Mouse (Mus musculus) retina, adult 2 months (tissue): Measurements from ENCODE around the gene Evi5l.
A peak's percentile ranks its signal among the peaks of the same experiment; 100 is the strongest.
"Not testable (repeated sequence)": the region's sequence is repeated elsewhere in the genome, so short reads cannot be mapped to it uniquely, and the experiment has no call there.

Experiments used
- DNase-seq: peaks from one replicate; pipeline ENCODE4 v3.0.0-alpha.2; 2012; ENCODE audit warnings: low read depth, low spot score

The Evi5l gene

DNA sequence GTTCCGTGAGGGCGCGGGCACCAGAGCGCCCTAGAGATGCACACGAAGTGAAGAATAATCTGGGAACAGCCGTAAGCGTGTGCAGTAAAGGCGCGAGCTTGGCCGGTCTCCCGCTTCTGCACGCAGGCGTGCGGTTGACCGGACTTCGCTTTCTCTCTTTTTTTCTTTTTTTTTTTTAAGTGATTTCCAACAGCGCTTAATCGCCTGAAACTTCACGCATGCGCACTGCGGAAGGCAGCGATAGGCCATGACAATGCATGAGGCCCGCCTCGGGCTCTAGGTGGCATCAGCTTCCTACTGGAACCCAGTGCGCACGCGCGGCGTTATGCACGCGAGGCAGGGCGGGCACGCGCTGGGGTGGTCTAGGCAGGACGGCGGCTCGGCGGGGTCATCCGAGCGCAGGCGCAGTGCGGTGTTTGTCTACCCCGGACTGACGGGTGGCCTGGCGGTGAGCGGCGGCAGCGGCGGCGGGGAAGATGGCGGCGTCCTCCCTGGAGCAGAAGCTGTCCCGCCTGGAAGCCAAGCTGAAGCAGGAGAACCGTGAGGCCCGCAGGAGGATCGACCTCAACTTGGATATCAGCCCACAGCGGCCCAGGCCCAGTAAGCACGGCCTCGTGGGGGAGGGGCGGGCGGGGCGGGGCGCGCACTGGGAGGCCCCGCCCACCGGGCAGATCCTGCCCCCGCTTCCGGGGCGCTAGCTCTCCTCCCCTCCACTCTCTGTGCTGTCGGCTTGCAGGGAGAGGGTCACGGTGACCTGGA is 72.2 kb downstream of the Evi5l start, which contains the start of the genes Map2k7 and Gm49320:
Gene Map2k7, plus strand, starts transcription at position 307 of the 759 bp plus-strand sequence.
Gene Gm49320, plus strand, starts transcription at position 432 of the 759 bp plus-strand sequence.
- DNase-seq, result peak; percentile 98

DNA sequence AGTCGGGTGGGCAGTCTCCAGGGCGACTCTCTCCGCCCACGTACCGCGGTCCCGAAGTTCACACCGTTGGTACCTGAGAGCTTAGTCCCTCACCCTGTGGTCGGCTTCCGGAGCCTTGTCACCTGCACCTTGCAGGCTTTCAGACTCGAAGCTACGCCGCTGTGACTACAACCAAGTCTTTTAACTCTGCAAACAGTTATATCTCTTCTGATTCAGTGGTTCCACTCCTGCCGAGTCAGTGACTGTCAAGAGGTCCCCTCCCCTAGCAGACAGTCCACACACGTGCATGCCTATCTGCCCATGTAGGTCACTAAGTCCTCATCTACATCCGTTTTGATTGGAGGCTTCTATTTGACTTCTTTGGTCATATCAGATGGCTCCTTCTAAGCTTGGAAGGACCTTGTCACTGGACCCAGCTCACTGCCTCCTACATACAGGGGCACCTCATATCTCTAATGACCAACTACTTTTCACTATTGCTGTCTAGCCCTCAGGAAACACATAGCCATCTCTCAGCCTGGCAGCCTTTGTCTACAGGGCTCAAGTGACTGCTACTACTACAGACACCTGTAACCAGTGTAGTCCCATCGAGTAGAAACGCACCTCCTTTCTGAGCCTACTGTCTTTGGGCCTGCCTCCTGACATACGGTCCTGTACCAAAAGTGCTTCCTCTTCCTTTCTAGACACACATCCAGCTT is 73.0 kb downstream of the Evi5l start:
- DNase-seq, result no peak

DNA sequence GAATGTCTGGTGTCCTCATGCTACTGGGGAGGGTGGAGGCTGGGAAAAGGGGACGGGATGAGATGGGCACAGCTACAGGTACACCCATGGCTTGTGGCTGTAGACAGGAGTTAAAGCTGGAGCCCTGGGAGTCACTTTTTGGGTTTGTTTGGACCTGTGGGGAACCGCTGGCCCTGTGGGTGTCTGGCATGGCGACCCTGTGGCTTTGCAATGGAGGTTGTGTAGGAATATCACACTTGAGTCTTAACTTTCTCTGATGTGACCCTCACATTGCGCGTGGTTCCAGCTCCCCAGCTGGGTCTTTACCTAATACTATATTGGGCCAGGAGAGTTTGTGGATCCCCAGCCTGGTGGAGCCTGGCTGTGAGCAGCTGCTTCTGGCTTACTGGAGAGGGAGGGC is 78.7 kb downstream of the Evi5l start:
- DNase-seq, result no peak

DNA sequence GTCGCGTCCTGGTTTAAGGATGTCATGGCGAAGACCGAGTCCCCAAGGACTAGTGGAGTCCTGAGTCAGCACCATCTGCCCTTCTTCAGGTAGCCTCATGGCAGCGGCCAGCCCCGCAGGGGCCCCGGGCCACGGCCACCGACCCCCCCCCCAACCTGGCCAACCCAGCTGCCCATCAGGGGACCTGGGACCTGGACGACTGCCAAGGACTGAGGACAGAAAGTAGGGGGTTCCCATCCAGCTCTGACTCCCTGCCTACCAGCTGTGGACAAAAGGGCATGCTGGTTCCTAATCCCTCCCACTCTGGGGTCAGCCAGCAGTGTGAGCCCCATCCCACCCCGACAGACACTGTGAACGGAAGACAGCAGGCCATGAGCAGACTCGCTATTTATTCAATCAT is 79.4 kb downstream of the Evi5l start:
- DNase-seq, result no peak

DNA sequence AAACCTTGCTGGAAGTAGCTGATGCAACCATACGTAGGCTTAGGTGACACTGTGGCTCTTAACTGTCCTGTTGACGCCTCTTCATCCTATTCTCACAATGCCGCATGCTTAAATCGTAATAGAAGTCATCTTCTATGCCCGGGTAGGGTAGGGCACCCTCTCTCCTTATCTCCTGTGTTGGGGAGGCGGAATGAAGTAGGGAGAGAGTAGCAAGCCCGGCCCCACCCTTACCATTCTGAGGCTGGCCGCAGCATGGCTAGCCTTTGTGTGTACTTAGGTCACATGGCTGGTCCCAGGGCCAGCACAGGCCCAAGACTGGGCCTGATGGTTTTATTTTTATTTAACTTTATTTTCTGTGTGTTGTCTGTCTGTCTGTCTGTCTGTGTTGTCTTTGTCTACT is 80.9 kb downstream of the Evi5l start:
- DNase-seq, result no peak

DNA sequence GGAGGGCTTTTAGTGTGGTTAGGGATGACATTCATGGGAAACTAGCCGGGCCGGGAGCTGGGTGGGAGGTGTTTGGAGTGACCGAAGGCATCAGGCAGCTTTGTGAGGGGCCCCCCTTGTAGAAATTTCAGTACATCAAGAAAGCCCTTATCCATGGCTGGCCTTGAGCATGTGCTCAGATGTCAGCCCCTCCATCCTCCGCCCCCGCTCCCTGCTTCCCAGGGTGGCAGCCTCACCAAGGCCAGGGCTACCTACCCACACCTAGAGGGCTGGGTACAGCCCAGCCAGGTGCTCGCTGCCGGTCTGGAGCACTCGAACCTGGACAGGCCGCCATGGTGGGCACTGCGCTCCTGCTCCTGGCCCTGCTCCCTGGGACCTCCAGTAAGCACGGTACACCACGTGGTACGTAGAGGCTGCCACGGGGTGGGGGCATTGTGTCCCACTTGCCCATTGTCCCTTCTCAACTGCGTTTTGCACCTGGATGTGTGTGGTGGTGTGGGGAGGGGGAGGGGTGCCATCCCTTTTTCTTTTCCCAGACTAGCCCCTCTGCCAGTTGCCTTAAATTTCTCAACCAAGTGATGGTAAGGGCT is 81.7 kb downstream of the Evi5l start, which contains the start of gene Tgfbr3l:
Gene Tgfbr3l, plus strand, starts transcription at position 264 of the 590 bp plus-strand sequence.
- no peak for DNase-seq

DNA sequence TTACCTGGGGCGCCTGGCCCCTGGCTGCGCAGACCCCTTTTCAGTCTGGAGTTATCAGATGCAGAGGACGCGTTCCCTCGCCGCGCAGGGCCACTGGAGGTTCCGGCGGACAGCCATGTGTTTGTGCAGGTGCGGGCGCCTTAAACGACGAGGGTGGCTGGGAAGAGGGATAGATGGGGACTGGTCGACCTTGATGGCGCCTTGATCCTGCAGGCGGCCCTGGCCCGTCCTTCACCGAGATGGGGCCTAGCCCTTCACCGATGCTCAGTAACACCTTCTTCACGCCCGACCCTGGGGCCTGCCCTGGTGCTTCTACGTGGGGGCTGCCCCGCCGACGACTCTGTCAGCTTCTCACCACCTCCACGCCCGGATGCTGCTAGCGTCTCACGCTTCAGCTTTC is 82.8 kb downstream of the Evi5l start:
- DNase-seq, result no peak

DNA sequence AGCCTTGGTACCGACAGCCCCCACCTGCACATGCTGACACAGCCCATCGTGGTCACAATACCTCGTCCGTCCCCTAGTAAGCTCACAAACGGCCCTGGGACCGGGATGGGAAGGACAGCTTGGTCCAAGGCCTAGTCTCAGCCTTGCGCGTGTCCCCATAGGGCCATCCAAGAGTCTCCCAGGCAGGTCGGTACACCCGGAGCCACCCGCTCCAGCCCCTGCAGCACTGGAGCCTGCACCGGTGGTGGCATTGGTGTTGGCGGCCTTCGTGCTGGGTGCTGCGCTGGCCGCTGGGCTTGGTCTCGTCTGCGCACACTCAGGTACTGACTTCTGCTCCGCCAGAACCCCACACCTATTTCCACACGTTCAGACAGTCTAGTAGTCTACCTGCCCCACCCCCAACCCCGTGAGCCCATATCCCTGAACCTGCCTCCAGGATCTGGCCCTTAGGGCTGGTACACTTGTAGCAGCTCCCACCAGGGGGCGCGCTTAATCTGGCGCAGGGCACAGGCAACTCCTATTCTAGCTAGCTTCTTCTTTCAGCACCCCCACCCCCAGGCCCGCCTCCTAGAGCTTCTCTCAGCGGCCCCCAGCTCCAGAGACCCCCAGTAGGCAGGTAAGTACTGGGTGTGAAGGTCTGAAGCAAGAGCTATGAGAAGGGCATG is 84.1 kb downstream of the Evi5l start:
- no peak for DNase-seq

DNA sequence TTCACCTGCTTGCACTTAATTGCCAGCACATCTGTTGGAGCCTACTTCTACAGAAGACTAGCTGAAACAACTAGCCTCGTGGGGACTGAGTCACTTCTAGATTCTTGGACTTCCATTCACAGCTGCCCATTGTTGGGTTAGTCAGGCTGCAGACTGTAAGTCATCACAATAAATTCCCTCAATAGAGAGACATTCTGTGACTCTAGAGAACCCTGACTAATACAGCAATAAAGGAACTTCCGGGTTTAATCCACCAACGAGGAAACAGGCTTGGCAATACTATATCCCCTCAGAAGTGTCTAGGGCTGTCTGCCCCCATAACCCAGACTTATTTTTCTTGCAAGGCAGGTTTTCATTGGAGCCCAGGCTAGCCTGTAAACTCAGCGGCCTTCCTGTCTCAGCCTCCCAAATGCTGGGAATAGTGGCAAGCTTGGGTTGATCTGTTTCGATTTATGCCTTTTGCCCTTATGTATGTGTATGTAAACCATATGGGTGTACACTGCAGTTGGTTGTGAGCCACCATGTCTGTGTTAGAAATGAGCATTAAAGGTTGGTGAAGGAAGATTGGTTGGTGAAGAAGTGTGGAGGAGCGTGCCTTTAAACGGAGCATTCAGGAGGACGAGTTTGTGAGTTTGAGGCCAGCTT is 85.9 kb downstream of the Evi5l start:
- DNase-seq, result no peak

DNA sequence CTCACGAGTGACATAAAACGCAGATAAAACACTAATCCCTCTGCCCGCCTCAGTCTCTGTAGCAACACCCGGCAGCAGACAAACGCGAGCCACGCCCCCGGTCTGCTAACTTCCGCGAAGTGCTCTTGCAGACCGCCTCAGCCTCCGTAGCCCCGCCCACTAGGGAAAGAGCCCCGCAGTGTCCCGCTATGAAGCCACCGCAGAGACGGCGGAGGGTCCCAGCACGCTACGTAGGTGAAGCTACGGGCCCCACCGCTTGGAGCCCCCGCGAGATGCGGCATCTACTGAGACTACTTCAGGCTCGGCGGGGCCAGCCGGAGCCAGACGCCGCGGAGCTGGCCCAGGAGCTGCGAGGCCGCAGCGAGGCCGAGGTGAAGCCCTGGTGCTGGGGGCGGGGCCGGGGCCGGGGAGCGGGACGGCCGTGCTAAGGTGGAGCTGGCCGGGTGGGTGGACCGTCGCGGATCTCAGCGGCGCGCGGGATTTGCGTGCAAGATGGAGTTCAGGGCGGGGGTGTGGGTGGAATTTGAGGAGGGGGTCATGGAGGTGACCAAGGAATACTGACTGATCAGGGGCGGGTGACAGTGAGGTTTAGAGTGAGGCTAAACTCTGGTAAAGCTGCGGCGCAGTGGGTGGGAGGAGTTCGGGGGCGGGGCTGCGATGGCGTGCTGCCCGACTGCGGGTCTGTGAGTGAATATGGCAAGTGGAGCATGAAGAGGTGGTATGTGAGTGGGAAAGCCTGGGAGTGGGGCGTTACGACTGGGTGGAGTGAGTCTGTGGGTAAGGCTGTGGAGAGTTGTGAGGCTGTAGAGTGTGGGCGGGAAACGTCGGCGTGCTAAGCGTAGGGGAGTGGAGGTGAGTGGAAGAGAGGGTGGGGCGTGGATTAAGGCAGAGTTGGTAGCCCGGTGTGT is 86.8 kb downstream of the Evi5l start, which contains the start of gene Snapc2:
Gene Snapc2, plus strand, starts transcription at position 147 of the 908 bp plus-strand sequence.
- DNase-seq, result peak; percentile 87

DNA sequence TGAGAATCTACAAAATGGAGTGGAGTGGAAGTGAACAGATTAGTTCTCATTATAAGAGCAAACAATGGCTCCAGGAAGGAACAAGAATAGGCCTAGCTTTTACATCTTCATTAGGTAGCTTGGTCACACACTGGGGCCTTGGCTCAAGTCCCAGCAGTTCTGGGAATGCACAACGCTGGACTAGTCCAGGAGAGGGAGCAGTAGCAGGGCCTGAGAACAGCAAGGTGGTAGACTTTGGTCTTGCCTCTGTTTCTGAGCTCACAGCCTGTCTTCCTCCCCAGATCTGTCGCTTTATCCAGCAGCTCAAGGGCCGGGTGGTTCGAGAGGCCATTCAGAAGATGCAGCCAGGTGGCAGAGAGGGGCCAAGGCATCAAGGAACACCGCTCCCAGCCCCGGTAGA is 87.6 kb downstream of the Evi5l start:
- DNase-seq, result no peak

DNA sequence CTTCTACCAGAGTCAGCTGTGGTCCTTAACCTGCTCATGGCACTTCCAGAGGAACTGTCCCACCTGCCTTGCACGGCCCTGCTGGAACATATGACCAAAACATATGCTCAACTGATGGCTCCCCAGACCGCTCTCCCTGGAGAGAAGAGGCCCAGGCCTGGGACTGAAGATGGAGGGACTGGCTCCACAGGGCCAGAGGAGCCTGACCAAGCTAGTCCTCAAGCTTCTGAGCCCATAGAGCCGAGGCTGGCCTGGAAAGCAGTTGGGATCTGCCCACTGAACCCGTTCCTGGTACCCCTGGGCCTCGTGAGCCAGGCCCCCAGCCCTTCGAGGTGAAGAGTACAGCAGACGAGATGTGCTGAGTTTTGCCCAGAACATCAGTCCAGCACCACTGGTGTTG is 89.1 kb downstream of the Evi5l start:
- not testable (repeated sequence) for DNase-seq

DNA sequence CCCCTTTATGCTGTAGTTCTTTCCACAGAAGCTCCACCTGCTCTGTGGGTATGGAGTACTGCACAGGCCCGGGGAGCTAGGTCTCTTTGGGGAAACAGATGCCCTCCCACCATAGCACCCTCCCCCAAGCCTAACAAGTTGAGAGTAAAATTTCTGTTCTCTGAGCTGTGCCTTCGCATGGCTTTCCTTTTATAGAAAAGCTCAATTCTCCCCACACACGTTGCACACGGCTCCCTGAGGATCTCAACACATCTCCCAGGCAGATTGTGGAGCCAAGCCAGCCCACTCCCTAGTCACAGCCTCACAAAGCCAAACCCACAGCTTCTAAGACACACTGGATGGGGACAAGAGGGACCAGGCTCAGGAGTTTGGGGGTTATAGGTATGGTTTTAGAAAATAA is 90.5 kb downstream of the Evi5l start:
- DNase-seq, result no peak

DNA sequence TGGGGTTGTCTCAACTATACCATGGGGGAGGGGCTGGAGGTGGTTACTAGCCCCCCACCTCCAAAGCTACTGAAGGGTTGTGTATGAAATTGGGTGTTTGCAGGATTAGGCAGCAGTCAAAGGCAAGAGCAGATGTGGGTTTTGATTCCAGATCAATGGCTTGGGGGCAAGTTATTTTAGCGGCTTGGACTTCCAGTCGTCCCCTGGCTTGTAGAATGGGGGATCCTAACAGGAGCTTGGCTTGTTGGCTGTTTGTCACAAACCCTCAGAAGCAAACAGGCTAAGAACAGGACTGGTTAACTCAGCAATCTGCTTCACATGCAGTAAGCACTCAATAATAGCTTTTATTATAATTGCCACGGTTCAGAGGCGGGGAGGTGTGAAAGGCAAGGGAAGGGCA is 91.0 kb downstream of the Evi5l start:
- no peak for DNase-seq

DNA sequence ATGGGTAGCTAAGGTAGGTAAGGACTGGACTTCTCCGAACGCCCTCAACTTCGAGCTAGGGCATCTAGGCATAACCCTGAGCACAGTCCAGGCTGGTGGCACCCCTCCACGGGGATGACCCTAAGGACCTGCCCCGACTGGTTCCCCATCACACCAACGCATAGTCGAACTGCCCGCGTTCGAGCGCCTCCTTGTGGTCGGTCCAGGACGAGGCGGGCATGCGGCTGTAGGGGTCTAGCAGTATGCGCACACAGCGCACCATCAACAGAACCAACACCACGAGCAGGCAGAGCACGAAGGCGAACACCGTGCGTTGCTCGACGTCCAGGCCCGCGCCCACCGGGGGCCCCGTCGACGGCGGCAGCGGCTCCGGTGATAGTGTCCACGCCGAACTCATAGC is 91.9 kb downstream of the Evi5l start:
- no peak for DNase-seq

DNA sequence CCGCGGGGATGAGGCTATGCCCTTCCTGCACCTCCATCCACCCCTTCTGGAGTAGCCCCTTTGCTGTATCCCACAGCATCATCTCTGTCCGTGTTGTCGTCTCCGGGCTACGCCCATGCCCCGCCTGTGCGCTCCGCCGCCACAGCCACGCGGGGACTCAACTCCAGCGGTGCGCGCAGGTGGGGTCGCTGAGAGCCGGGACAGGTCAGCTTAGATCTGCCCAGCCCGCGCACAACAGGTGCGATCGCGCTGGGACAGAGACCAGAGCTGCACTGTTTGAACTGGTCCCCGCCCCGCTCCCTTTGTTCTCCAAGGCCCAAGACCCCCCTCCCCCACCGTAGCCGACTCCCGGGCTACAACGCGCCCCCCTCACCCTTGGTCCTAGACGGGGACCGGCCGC is 92.3 kb downstream of the Evi5l start:
- no peak for DNase-seq

DNA sequence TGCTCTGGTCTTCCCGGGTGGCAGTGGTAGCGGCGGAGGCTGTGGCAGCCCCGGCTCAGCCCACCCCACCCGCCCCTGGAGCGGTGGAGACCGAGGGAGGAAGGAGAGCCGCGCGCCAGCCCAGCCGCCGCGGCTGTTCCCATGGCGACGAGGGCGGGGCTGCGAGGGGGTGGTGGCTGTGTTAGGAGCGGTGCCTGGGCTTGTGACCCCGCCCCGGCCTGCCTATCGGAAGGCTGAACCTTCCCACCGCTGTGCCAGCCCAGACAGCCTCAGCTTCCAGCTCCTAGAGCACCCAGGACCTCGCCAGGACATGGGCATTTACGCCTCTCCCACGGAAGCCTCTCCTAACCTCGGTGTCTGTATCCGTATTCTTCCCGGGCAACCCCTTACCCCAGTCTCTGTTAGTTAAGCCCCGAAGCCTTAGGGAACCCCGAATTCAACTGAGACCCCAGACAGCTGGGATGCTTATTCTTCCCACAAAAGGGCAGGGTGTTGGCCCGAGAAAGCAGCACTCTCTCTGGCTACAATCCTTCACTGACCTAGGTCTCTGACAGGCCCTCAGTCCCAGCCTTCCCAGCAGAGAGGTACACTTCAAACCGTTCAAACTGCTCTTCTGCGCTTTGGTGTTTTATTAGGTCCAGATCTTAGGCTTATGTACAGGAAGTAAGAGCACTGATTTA is 92.9 kb downstream of the Evi5l start, which contains the start of gene Ctxn1:
Gene Ctxn1, minus strand, starts transcription at position 150 of the 680 bp plus-strand sequence.
- DNase-seq, result peak; percentile 61

DNA sequence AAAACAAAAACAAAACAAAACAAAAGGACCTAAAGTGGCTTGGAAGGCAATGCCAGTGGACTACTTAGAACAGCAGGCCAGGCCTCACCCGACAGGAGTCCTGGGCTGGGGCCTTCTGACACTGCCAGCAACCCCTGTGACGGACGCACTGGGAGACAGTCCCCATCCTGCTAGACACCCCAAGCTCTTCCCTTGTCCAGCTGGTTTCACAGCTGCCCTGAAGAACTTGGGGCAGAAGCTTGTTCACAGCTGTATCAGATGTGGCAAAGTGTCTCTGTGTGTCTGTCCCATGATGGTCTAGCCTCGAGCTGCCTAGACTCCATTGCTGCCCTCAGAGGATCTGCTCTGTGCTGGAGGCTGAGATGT is 93.4 kb downstream of the Evi5l start:
- no peak for DNase-seq
